Mouse (Mus musculus): ENCODE results near the gene Xxylt1.

Gene Xxylt1

DNA sequence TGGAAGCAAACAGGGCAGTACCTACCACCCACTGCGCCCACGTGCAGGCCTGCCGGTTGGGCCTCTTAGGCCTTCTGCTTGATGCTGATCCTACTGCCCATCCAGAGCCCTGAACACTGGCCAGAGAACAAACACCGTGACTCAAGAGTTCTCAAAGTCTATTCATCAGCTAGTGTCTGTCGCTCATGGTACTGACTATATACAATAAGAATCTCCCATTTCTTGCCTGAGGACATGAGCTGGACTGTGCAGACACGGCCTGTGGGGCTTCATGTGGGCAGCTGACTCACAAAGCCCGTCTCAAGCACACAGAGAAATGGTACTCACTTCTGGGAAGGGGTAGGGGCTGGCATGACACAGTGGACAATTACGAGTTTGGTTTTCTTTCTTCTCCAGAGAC lies 125.1 kb downstream of the Xxylt1 start:
- no peak for DNase-seq (ENCODE audit: low spot score in 2 of 2)

- no peak for DNase-seq (ENCODE audit: low spot score in 2 of 2)
Measured at GRCm38 (mm10) chr16:30948636-30949035, 132.6 kb downstream of the Xxylt1 start.

- no peak for DNase-seq (ENCODE audit: low spot score in 2 of 2)
Measured at GRCm38 (mm10) chr16:30948216-30948615, 133.0 kb downstream of the Xxylt1 start.

GRCm38 (mm10) chr16:30944886-30945285 lies 136.3 kb downstream of the Xxylt1 start:
- no peak for DNase-seq (ENCODE audit: low spot score in 2 of 2)

- DNase-seq (ENCODE audit: low spot score in 2 of 2): no peak
Measured at GRCm38 (mm10) chr16:30943919-30944318, 137.3 kb downstream of the Xxylt1 start.

- DNase-seq (ENCODE audit: low spot score in 2 of 2): no peak
Measured at GRCm38 (mm10) chr16:30940699-30941098, 140.5 kb downstream of the Xxylt1 start.

DNA sequence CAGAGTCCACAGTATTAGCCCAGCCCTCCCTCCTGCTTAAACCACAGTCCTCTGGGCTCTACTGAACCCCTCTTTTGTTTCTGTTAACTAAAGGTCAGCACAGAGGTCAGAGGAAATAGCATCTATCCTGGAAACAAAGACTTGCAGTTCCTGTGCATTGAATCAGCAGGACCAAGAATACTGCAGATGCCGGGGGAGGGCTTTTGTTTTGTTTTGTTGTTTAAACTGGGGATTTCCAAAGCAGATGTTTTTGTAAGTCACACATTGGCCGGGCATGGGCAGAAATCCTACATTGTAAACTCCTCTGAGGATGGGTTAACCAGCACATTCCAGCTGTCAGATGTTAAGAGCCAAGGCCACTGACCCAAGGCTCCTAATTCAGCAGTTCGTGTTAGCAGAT lies 141.3 kb downstream of the Xxylt1 start:
- DNase-seq (ENCODE audit: low spot score in 2 of 2): no peak

DNA sequence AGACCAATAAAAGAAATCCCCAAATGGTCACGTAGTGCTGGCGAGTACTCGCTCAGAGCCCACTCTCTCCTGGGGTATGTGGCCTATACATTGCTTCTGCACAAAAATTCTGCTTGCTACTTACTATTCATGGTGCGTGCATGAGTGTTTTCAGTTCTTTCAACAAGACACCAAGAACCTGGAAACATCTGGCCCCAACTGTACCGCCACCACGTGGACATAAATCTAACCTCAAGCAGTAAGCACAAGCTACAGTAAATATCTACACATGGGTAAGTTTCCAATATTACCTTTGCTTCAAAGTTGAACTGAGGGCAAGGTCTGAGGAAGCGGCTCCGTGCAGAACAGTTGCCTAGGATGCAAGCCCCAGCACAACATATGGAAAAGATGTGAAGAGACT lies 142.0 kb downstream of the Xxylt1 start:
- no peak for DNase-seq (ENCODE audit: low spot score in 2 of 2)

DNA sequence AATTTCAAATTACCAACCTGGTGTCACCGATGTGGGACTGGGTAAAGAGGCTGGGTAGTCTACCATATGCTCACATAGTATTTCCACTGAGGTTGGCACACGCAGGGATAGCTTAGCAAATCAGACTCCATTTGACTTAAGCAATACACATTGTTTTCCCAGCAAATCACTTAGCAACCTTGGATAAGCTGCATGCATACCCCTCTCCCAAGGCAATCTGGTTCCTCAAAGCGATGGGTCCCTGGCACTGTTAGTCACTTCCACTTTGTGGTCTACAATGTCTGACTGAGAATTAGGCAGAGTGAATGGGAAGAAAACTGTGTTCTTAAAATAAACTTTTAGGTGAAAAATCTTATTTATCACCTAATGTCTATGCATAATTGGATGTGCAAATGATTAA lies 142.6 kb downstream of the Xxylt1 start:
- no peak for DNase-seq (ENCODE audit: low spot score in 2 of 2)

GRCm38 (mm10) chr16:30937665-30938064 lies 143.6 kb downstream of the Xxylt1 start:
- no peak for DNase-seq (ENCODE audit: low spot score in 2 of 2)

DNA sequence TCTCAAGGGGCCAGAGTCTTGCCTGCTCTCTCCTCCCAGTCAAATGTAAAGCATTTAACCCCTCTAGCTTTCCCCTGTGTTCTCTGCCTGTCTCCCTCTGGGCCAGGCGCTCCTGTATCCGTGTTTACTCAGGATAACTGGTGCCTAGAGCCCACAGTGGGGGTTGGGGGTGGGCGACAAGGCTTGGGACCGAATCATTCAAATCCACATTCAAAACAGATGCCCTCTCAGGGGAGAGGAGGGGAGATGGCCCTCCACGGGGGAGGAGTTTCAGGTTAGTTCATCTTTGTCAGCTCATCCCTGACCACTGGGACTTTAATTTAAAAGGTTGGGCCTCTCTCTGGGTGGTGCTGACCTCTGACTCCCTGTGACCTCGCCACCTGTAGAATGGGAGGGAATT lies 144.8 kb downstream of the Xxylt1 start:
- DNase-seq (ENCODE audit: low spot score in 2 of 2): no peak

DNA sequence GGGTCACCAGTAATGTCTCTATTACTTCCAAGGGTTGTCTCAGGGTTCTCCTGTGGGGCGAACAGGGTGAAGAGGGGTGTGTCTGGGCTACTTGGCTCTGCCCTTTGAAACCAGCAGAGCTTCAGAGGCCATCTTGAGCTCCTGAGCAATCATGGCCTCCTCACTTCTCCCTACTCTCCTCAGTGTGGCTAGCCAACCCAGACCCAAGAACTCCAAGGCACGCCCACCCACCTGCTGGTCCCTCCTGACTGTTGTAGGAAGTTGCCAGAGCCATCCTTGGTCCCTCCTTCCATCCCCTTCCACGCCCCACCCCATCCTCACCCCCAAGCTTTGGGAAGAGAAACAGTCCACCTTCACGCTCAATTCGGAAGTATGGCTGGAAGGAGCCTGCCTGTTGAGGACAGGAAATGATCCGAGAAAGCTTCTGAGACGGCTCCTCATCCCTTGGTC lies 145.2 kb downstream of the Xxylt1 start:
- no peak for DNase-seq (ENCODE audit: low spot score in 2 of 2)

GRCm38 (mm10) chr16:30934967-30935690 lies 146.1 kb downstream of the Xxylt1 start:
- no peak for DNase-seq (ENCODE audit: low spot score in 2 of 2)

GRCm38 (mm10) chr16:30934205-30934780 lies 146.9 kb downstream of the Xxylt1 start:
- DNase-seq (ENCODE audit: low spot score in 2 of 2): no peak

DNA sequence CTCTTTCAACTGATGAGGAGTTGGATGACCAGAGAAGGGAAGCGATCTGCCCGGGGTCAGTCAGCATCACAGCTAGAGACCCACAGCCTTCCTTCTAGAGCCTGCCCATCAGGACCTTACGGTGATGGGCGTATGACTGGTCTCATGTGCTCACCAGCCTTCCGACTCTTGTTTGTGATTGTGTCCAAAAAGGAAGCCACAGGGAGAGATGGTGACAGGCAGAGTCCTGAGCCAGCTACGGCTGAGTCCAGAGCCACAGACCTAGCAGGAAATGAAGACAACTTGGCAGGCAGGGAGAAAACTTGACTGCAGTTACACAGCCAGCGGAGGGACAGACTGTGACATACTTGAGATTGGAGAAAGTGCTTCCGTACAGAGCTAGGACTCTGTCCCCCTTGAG lies 147.9 kb downstream of the Xxylt1 start:
- DNase-seq (ENCODE audit: low spot score in 2 of 2): no peak

GRCm38 (mm10) chr16:30932791-30933190 lies 148.4 kb downstream of the Xxylt1 start:
- no peak for DNase-seq (ENCODE audit: low spot score in 2 of 2)

- DNase-seq (ENCODE audit: low spot score in 2 of 2): no peak
Measured at GRCm38 (mm10) chr16:30932196-30932595, 149.0 kb downstream of the Xxylt1 start.

- no peak for DNase-seq (ENCODE audit: low spot score in 2 of 2)
Measured at GRCm38 (mm10) chr16:30929165-30929564, 152.1 kb downstream of the Xxylt1 start.

- no peak for DNase-seq (ENCODE audit: low spot score in 2 of 2)
Measured at GRCm38 (mm10) chr16:30928076-30928750, 153.0 kb downstream of the Xxylt1 start.

- DNase-seq (ENCODE audit: low spot score in 2 of 2): no peak
Measured at GRCm38 (mm10) chr16:30925496-30925895, 155.7 kb downstream of the Xxylt1 start.

DNA sequence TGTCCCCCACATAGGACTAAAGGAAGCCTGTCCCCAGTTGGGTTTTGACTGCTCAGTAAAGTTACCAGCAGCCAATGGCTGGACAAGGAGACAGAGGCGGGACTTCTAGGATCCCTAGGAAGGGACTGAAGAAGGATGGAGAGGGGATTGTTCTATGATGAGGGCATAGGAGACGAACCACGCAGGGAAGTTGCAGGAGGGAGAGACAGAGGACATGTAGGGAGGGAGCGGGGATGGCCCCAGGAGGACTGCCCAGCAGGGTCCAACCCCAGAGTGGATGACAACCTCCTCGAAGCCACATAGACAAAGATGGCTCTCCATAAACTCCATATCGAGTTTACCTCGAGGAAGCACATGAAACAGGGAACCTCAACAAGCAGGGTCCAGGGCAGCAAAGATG lies 157.3 kb downstream of the Xxylt1 start:
- no peak for DNase-seq (ENCODE audit: low spot score in 2 of 2)

GRCm38 (mm10) chr16:30922548-30922947 lies 158.7 kb downstream of the Xxylt1 start:
- no peak for DNase-seq (ENCODE audit: low spot score in 2 of 2)

- no peak for DNase-seq (ENCODE audit: low spot score in 2 of 2)
Measured at GRCm38 (mm10) chr16:30918866-30919265, 162.4 kb downstream of the Xxylt1 start.
